Mouse (Mus musculus) monocyte, adult 59 days (primary cell): ENCODE results near the gene Rab3il1. TPM values are rescaled to one million over a fixed set of nuclear protein-coding genes. Genes with fewer than 3 reads are reported as not detected.

Source experiments
- total RNA-seq, 2 experiments: library from RNA; stranded (reverse); gene quantifications; one replicate each; pipeline ENCODE4 v1.2.4; 2023

Gene Rab3il1
- total RNA-seq = 10 to 100 TPM; 44.8 to 45.4 TPM

GRCm38 (mm10) chr19:10001206-10001969 lies at the start of gene Rab3il1, which contains the start of gene Best1:
TSS of gene Rab3il1 (plus strand) at chr19:10001669.
TSS of gene Best1 (minus strand) at chr19:10001633.

GRCm38 (mm10) chr19:9980258-9980657 lies 21.2 kb upstream of the Rab3il1 start, which contains the start of gene Fth1:
TSS of gene Fth1 (plus strand) at chr19:9980598.

GRCm38 (mm10) chr19:10041388-10042148 lies 40.1 kb downstream of the Rab3il1 start, which contains the start of gene Fads3:
TSS of gene Fads3 (plus strand) at chr19:10041569.

Other genes with a start within 250 kb of the Rab3il1 start
- gene Scgb2a2, start 154.1 kb upstream of the Rab3il1 start, total RNA-seq = not detected
- gene Incenp, start 102.1 kb upstream of the Rab3il1 start, total RNA-seq = 10 to 100 TPM; 59.9 to 68.7 TPM
- gene Fth1, start 21.1 kb upstream of the Rab3il1 start, total RNA-seq = 1,000 to 10,000 TPM; 4,123 to 4,141 TPM
- gene Best1, start within 50 bp of the Rab3il1 start, total RNA-seq = under 1 TPM in 1 of 2 experiments, not detected in 1; 0.43 TPM
- 1 to 10 TPM; 1.4 to 3.6 TPM for gene Fads3, start 39.9 kb downstream of the Rab3il1 start, total RNA-seq
- 1 to 10 TPM in 1 of 2 experiments, under 1 TPM in 1; 0.50 to 1.1 TPM for gene Fads2, start 100.1 kb downstream of the Rab3il1 start, total RNA-seq
- 10 to 100 TPM; 13.4 to 15.2 TPM for gene Fads1, start 181.2 kb downstream of the Rab3il1 start, total RNA-seq
- 100 to 1,000 TPM; 111 to 156 TPM for gene Tmem258, start 202.3 kb downstream of the Rab3il1 start, total RNA-seq
- gene Fen1, start 202.5 kb downstream of the Rab3il1 start, total RNA-seq = 10 to 100 TPM; 11.2 to 15.3 TPM
- gene Myrf, start 239.1 kb downstream of the Rab3il1 start, total RNA-seq = under 1 TPM; 0.85 to 1.00 TPM